Mouse (Mus musculus) thymus, postnatal 36 days (tissue): ENCODE data around the gene Gm3373.
"Not testable (repeated sequence)": the region's sequence is repeated elsewhere in the genome, so short reads cannot be mapped to it uniquely, and the experiment has no call there.

Source experiments
- DNase-seq, 2 experiments: peaks; one replicate each; pipeline ENCODE4 v3.0.0; 2022; ENCODE audit warnings: mixed read lengths in 2 of 2

Gm3373 gene

GRCm38 (mm10) chr14:5741477-5741876, at the start of gene Gm3373:
TSS of gene Gm3373 (minus strand) at chr14:5741577.
- not testable (repeated sequence) for DNase-seq

- DNase-seq = not testable (repeated sequence)
Observed at GRCm38 (mm10) chr14:5687357-5687756, 54.0 kb downstream of the Gm3373 start, which contains the start of gene Gm9603. TSS of gene Gm9603 (minus strand) at chr14:5687457.
